Mouse (Mus musculus) limb, embryonic 14.5 days (tissue): ENCODE measurements around the gene Atxn7l1. TPM values are rescaled to one million over a fixed set of nuclear protein-coding genes. Genes with fewer than 3 reads are reported as not detected.

Experiments
- ATAC-seq: fragments of 200-750 bp; cut with Nextera tagmentation; 2 replicates; pipeline ENCODE4 v1.8.0; 2017; ENCODE audit warnings: low read depth, moderate number of reproducible peaks, moderate TSS enrichment; ENCODE audit not compliant: low FRiP score
- DNase-seq: peaks from one replicate; pipeline ENCODE4 v3.0.0-alpha.2; 2015; ENCODE audit warnings: low spot score
- H3K27ac ChIP-seq: fragments of 300-500 bp; sonication (generic); replicated peaks from 2 replicates; pipeline ENCODE4 v1.5.1; 2014; ENCODE audit warnings: low read depth, mild to moderate bottlenecking, low read length, moderate library complexity, mixed read lengths
- H3K27me3 ChIP-seq: fragments of 300-500 bp; sonication (generic); 2 replicates; pipeline ENCODE4 v1.6.1; 2014; ENCODE audit warnings: low read length, mixed read lengths; ENCODE audit not compliant: control insufficient read depth, insufficient read depth
- H3K36me3 ChIP-seq: fragments of 300-500 bp; sonication (generic); 2 replicates; pipeline ENCODE4 v1.6.1; 2014; ENCODE audit warnings: mild to moderate bottlenecking, low read length, moderate library complexity, mixed read lengths; ENCODE audit not compliant: control insufficient read depth, insufficient read depth
- H3K4me1 ChIP-seq: fragments of 300-500 bp; sonication (generic); 2 replicates; pipeline ENCODE4 v1.6.1; 2014; ENCODE audit warnings: antibody characterized with exemption, low read length, mixed read lengths; ENCODE audit not compliant: control insufficient read depth, insufficient read depth
- H3K4me2 ChIP-seq: fragments of 300-500 bp; sonication (generic); replicated peaks from 2 replicates; pipeline ENCODE4 v1.6.1; 2014; ENCODE audit warnings: low read depth, mild to moderate bottlenecking, low read length, moderate library complexity; ENCODE audit not compliant: severe bottlenecking
- H3K4me3 ChIP-seq: fragments of 300-500 bp; sonication (generic); replicated peaks from 2 replicates; pipeline ENCODE4 v1.5.1; 2014; ENCODE audit warnings: low read length
- H3K9ac ChIP-seq: fragments of 300-500 bp; sonication (generic); 2 replicates; pipeline ENCODE4 v1.6.1; 2014; ENCODE audit warnings: mild to moderate bottlenecking, low read depth, low read length, moderate library complexity; ENCODE audit not compliant: severe bottlenecking
- H3K9me3 ChIP-seq: fragments of 300-500 bp; sonication (generic); 2 replicates; pipeline ENCODE4 v1.6.1; 2016; ENCODE audit warnings: low read length; ENCODE audit not compliant: control insufficient read depth
- POLR2A ChIP-seq: fragments of 200-500 bp; IDR thresholded peaks from 2 replicates; pipeline ENCODE4 v1.8.0; 2012; ENCODE audit warnings: inconsistent platforms, mild to moderate bottlenecking, moderate library complexity, borderline replicate concordance; ENCODE audit not compliant: insufficient read depth, insufficient read length; ENCODE audit errors: extremely low read depth
- WGBS: fragments of 180-500 bp; shearing (Covaris S2); extraction: QIAGEN DNeasy Blood & Tissue Kit; methylation state at CpG from one replicate; pipeline ENCODE4 v1.1.7; 2014; 5-methylcytosine and 5-hydroxymethylcytosine counted together
- polyA plus RNA-seq, 2 experiments: library from polyadenylated mRNA; depleted of rRNA in 1 of 2; stranded (reverse) in 1 of 2; unstranded in 1 of 2; fragments of >200 nt; fragmentation: Nextera tagmentation in 1 of 2; extraction: Ambion mirVana in 1 of 2; gene quantifications; 2 replicates each; pipeline versions ENCODE4 v1.2.1 to v1.2.3; 2012 to 2014

The Atxn7l1 gene
- polyA plus RNA-seq, 2 experiments = 15.3 to 23.1 TPM

DNA sequence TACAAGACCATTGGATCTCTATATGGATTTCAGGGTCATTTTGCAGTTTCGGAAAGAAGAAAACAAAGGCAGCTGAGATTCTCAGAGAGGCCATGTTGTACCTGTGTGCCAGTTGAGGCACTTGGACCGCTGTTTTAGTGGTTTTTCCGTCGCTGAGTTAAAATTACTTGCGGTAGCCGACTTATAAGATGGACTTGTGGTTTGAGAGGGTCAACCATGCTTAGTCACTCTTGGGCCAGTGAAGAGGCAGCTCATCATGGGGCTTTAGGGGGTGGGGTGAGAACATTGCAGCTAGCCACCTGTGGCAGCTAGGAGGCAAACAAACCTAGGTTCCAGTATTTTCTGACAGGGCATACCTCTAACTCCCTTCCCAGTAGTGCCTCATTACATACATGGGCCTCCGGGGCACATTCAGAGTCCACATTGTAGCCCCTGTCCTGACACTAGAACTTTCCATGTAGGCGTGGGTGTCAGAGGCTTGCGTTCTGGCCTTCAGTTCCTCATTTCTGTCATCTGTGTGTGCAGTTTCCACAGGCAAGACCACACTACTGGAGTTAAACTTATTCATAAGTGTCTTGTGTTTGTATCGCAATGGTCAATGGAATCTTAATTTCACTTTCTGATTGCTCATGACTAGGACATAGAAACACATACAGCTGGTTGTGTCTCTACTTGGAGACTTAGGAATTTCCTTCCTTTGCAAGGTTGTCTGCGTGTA is 22.4 kb downstream of the Atxn7l1 start:
- peaks cover 12% of the 10 kb centered on the region; the same call in 1 of the 2 replicates for H3K4me1 ChIP-seq
- WGBS = 89% methylated on average over 11 of the region's 11 CpGs
- no peaks in the 10 kb centered on the region for H3K27me3 ChIP-seq
- H3K9ac ChIP-seq = no peak overlapping the region
- DNase-seq = no peak
- H3K36me3 ChIP-seq = no peaks in the 10 kb centered on the region
- no peak for TF ChIP-seq POLR2A
- H3K27ac ChIP-seq = no peak overlapping the region
- no peaks in the 10 kb centered on the region for H3K9me3 ChIP-seq
- ATAC-seq = no peak
- no peak overlapping the region for H3K4me2 ChIP-seq
- H3K4me3 ChIP-seq = no peak overlapping the region

GRCm38 (mm10) chr12:33170822-33171221 is 23.3 kb downstream of the Atxn7l1 start:
- no peak overlapping the region for H3K27ac ChIP-seq
- H3K4me2 ChIP-seq = no peak overlapping the region
- WGBS = 78% methylated on average over 7 of the region's 7 CpGs
- H3K4me3 ChIP-seq = no peak overlapping the region
- no peaks in the 10 kb centered on the region for H3K36me3 ChIP-seq
- H3K9ac ChIP-seq = no peak overlapping the region
- no peaks in the 10 kb centered on the region for H3K9me3 ChIP-seq
- ATAC-seq = no peak
- no peak for TF ChIP-seq POLR2A
- DNase-seq = peak; percentile 42
- H3K27me3 ChIP-seq = no peaks in the 10 kb centered on the region
- H3K4me1 ChIP-seq = peaks cover 21% of the 10 kb centered on the region

DNA sequence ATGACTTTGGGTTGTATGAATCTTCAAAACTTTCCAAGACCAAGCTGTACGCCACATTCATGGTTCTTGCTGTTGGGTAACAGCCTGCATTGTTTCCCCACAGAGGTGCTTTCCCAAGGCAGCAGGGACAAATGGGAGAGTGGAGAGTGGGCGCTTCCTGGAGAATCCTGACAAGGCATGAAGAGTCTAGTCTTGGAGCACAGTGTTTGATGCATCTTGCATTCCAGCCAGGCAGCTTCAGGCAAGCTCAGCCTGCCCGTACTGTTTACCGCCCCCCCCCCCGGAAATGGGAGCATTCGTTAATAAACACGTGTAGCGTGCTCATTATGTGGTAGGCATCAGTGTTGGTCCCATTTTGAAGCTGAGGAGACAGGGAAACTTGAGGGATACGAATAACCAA is 25.4 kb downstream of the Atxn7l1 start:
- 59% methylated on average over 9 of the region's 9 CpGs for WGBS
- H3K4me1 ChIP-seq = peaks cover 25% of the 10 kb centered on the region
- no peaks in the 10 kb centered on the region for H3K27me3 ChIP-seq
- no peak for DNase-seq
- no peak overlapping the region for H3K9ac ChIP-seq
- TF ChIP-seq POLR2A = no peak
- H3K36me3 ChIP-seq = no peaks in the 10 kb centered on the region
- H3K4me2 ChIP-seq = no peak overlapping the region
- ATAC-seq = no peak
- H3K9me3 ChIP-seq = no peaks in the 10 kb centered on the region
- no peak overlapping the region for H3K4me3 ChIP-seq
- no peak overlapping the region for H3K27ac ChIP-seq

GRCm38 (mm10) chr12:33173720-33174141 is 26.2 kb downstream of the Atxn7l1 start:
- H3K9ac ChIP-seq = no peak overlapping the region
- ATAC-seq (no peak), DNase-seq (no peak)
- no peak overlapping the region for H3K4me2 ChIP-seq
- H3K36me3 ChIP-seq = no peaks in the 10 kb centered on the region
- no peak overlapping the region for H3K27ac ChIP-seq
- no peak for TF ChIP-seq POLR2A
- H3K27me3 ChIP-seq = no peaks in the 10 kb centered on the region
- H3K4me3 ChIP-seq = no peak overlapping the region
- H3K4me1 ChIP-seq = peaks cover 25% of the 10 kb centered on the region
- no peaks in the 10 kb centered on the region for H3K9me3 ChIP-seq
- 81% methylated on average over 8 of the region's 8 CpGs for WGBS

- H3K27ac ChIP-seq = no peak overlapping the region
- ATAC-seq (no peak), DNase-seq (no peak)
- H3K4me3 ChIP-seq = no peak overlapping the region
- H3K36me3 ChIP-seq = no peaks in the 10 kb centered on the region
- H3K27me3 ChIP-seq = no peaks in the 10 kb centered on the region
- H3K4me1 ChIP-seq = peaks cover 25% of the 10 kb centered on the region
- no peak overlapping the region for H3K4me2 ChIP-seq
- WGBS = 68% methylated on average over 7 of the region's 7 CpGs
- no peaks in the 10 kb centered on the region for H3K9me3 ChIP-seq
- no peak overlapping the region for H3K9ac ChIP-seq
- TF ChIP-seq POLR2A = no peak
These were observed 26.7 kb downstream of the Atxn7l1 start for GRCm38 (mm10) chr12:33174171-33174570.
